Mouse (Mus musculus) thymus, postnatal 25 days (tissue): Measurements from ENCODE around the gene Rps15.

Source experiments
- DNase-seq: peaks from one replicate; pipeline ENCODE4 v3.0.0; 2022

The Rps15 gene

DNA sequence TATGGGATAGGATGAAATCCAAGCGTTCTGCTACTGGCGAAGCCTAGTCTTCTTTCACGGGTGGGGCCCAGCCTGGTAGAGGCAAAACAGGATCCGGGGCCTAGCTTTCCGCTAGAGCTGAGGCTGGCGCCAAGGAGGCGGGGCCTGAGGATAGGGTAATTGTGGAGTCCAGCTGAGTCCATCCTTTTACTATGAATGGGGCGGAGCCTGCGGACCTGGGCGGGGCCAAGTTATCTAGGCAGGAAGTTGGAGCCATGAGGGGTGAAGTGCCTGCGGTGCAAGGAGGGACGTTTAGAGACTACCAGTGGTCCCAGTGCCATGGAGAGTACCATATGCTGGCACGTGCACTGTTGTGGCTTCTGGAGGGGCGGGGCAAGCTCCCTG, 30.7 kb upstream of the Rps15 start:
- DNase-seq: peak; percentile 71

DNA sequence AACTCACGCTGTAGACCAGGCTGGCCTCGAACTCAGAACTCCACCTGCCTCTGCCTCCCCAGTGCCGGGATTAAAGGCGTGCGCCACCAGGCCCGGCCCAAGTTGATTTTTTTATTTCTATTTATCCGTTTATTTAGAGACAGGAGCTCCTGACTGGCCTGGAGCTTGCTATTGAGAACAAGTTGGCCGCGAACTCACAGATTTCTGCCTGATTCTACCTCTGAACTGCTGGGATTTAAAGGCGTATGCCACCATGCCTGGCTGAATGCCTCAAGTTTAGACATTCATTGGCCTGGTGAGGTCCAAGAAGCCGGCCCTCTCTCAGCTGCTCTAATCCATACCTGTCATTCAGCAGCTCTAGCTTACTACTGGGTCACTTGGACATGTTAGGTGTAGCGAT, 30.1 kb upstream of the Rps15 start:
- no peak for DNase-seq

DNA sequence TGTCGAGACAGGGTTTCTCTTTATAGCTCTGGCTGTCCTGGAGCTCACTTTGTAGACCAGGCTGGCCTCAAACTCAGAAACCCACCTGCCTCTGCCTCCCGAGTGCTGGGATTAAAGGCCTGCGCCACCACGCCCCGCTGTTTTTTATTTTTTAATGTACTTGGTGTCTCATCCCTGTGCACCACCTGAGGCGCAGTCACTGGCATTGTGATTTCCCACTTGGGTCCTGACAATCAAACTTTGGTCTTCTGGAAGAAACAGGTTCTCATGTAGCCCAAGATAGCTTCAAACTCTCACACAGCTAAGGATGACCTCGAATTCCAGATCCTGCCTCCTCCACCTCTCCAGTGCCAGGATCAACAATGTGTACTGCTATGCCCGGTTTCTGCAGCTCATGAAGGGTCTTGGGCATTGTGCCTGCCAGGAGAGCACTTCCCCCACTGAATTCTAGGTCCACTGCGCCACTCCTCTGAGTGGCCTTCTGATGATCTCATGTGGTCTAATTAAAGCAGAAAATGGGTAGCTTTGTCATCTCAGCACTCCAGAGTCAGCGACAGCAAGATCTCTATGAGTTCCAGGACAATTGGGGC, 29.4 kb upstream of the Rps15 start:
- no peak for DNase-seq

GRCm38 (mm10) chr10:80264341-80265148, 27.7 kb upstream of the Rps15 start:
- peak; percentile 99 for DNase-seq

DNA sequence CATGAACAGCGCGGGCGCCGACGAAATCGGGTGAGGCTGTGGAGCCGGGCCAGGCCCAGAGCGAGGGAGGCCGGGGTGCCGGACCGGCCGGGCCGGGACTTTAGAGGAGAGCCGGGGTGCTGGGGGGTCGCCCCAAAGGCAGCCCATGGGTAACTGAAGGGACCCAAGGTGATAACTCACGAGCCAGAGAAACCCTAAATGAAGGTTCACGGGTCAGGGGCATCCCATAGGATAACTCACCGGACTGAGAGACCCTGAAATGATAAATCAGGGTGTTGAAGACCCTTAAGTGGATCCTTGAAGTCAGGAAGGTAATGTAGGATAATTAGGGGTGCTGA, 27.1 kb upstream of the Rps15 start:
- no peak for DNase-seq

GRCm38 (mm10) chr10:80270099-80270498, 22.2 kb upstream of the Rps15 start:
- DNase-seq: no peak

- no peak for DNase-seq
These were observed 21.5 kb upstream of the Rps15 start for GRCm38 (mm10) chr10:80270734-80271181.

DNA sequence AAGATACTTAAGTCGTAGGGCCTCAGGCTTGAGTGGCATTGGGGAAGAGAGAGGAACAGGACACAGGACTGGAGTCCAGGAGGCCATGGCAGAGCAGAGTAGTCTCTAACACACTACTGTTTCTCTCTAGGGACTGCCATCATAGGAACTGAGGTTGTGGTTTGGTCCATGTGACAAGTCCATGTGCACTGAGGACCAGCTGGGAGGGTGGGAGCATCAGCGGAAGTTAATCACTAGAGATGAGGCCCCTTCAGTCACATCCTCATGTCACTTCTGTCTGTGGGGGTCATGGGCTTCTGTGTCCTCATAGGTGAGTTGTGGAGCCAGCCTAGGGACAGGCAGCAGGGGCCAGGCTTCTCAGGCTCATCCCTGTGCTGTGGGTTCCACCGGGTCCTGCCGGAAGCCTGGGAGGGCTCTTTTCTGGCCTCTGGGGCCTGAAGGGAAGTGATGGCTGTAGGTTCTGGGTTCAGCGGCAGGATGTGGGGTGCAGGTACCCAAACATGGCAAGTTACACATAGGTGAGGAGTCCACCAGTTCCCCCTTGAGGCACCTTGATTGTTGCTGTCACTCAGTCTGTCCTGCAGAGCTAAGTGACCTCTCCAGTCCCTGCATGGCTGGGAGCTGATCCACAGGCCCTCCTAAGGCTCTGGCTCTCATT, 20.9 kb upstream of the Rps15 start:
- DNase-seq: no peak

DNA sequence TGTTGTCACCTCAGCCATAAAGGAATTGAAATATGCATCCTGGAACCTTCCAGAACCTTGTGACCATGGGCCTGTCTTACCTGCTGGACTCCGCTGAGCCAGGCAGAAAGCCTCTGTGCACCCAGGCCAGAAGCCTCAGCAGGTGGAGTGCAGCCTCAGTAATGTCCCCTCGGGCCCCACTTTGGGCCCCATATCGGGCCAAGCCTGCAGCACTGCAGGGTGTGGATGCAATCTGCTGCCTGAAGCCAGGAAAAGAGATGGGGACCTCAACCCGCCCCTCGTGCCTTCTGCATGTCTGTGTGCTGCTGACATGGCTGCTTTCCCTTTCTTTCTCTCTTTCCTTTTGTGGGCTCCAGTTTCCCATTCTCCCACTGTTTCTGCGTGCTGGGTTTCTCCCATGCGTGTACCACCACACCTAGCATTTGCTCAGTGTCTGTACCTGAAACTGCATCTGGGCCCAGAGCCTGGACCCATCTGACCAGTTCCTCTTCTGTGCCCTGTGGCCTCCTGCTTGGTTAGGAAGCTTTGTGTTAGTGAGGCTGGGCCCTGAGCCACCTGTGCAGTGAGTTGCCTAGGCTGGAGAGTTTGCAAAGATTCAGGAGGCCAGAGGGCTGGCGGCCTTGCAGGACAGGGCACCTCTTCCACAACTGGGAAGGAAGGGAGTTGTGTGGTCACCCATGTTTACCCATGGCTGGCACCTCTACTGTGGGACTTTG, 20.2 kb upstream of the Rps15 start:
- DNase-seq: no peak

- no peak for DNase-seq
These were observed 18.4 kb upstream of the Rps15 start for GRCm38 (mm10) chr10:80273847-80274246.

GRCm38 (mm10) chr10:80276238-80276637, 16.0 kb upstream of the Rps15 start:
- DNase-seq: no peak

- DNase-seq: no peak
These were observed 13.9 kb upstream of the Rps15 start for GRCm38 (mm10) chr10:80278390-80278789.

DNA sequence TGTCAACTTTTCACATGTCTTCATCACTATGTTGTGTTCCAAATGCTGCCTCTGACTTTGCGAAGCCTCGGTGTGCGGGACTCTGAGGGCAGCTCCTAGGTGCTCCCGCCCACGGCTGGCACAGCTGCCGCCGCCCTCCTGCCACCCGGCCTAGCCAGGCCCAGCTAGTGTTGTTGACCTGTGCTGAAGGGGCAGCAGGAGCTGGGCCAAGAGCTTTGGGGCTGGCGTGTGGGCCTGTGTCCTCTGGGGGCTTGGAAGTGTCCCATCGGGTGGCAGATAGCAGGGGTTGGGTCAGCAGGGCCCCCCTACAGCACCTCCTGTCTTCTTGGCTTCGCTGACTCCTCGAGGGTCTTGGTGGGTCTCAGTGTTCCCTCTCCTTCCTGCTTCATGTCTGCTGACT, 13.0 kb upstream of the Rps15 start:
- no peak for DNase-seq

- DNase-seq: no peak
These were observed 10.9 kb upstream of the Rps15 start for GRCm38 (mm10) chr10:80281304-80281703.

DNA sequence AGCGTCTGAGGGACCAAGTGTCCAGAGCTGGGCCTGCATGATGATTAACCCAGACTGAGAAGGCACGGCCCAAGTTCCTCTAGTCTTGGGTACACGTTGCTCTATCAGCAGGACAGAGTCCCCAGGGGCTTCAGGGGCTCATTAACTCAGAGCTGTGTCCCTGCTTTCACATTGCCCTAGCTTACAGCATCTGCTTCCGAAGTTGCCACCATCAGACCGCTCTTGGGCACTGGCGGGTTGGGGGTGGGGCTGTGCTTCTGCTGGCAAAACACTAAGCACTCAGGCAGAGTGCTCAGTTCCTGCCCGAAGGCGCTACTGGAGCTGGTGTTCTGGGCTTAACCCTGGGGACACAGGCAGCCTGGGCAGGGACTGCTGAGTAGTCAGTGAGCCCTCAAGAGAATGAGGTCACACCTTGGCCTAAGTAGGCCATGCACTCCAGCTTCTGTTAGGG, 10.3 kb upstream of the Rps15 start:
- no peak for DNase-seq

GRCm38 (mm10) chr10:80282481-80283441, 9.5 kb upstream of the Rps15 start:
- no peak for DNase-seq

GRCm38 (mm10) chr10:80285222-80286070, 6.8 kb upstream of the Rps15 start:
- no peak for DNase-seq

- DNase-seq: no peak
These were observed 4.2 kb upstream of the Rps15 start for GRCm38 (mm10) chr10:80288097-80288496.

DNA sequence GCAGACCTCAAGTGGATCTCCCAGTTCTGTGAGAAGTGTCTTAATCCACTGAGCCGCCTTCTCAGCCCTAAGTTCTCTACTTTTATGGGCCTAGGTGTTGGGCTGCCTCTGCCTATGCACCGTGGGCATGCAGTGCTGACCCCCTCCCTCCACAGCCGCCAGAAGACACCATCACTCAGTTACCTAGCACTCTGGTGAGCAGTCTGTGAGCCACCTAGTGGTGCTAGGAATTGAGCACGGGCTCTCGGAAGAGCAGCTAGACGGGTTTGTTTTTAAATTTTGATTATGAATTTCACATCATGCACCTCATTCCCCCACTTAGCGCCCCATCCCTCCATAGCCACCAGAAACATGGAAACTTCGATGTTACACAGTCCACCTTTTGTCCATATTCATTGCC, 3.6 kb upstream of the Rps15 start:
- DNase-seq: no peak

DNA sequence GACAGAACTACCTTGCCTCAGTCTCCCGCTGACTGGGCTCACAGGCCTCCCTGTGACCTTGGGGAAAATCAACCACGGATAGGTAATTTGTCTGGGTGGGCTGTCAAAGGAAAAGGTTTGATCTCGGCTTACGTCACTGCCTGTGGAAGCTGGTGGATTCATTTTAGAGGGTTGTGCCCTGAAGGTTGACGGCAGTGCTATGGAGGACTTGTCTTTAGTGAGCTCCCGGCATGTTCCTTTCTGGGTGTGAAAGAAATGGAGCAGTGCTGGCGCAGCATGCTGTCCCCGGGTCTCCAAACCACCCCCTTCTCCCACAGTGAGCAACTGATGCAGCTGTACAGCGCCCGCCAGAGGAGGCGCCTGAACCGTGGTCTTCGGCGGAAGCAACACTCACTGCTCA, 1.1 kb downstream of the Rps15 start:
- DNase-seq: peak; percentile 25

DNA sequence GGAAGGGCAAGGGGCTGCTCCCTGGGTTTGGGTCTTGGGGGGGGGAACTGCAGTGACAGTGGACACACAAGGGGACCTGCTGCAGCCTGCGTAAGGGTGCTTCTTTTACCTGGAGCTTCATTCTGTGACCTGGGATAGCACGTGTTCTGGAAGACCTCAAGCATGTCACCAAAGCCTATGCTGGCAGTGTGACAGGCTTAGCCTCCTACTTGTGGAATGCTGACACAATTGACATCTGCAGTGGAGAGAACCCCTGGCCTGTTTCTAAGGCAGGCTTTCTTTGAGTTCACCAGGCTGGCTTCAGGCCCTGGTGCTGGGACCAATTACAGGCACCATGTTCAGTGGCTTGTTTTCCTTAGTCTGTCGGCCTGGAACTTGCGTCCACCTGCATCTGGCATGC, 2.1 kb downstream of the Rps15 start:
- DNase-seq: no peak
